Mouse (Mus musculus) liver, embryonic 14.5 days (tissue): ENCODE measurements around the gene Toporsl. TPM values are rescaled to one million over a fixed set of nuclear protein-coding genes. Genes with fewer than 3 reads are reported as not detected.

Experiments
- ATAC-seq: fragments of 200-750 bp; cut with Nextera tagmentation; 2 replicates; pipeline ENCODE4 v1.8.0; 2017; ENCODE audit warnings: moderate number of reproducible peaks, mild to moderate bottlenecking, moderate library complexity; ENCODE audit not compliant: insufficient read depth
- DNase-seq, 3 experiments: peaks; one replicate each; pipeline ENCODE4 v3.0.0-alpha.2; 2012 to 2013; ENCODE audit warnings: low read depth in 3 of 3, low spot score in 3 of 3
- H3K27ac ChIP-seq: fragments of 300-500 bp; sonication (generic); 2 replicates; pipeline ENCODE4 v1.5.1; 2014; ENCODE audit warnings: moderate library complexity, mild to moderate bottlenecking, control low read depth, inconsistent platforms
- H3K27me3 ChIP-seq: fragments of 300-500 bp; sonication (generic); 2 replicates; pipeline ENCODE4 v1.6.1; 2014; ENCODE audit warnings: mild to moderate bottlenecking, low read length, moderate library complexity; ENCODE audit not compliant: control insufficient read depth, insufficient read depth
- H3K36me3 ChIP-seq: fragments of 300-500 bp; sonication (generic); replicated peaks from 2 replicates; pipeline ENCODE4 v1.6.1; 2014; ENCODE audit warnings: low read depth; ENCODE audit not compliant: control insufficient read depth, insufficient read depth
- H3K4me1 ChIP-seq, 2 experiments: fragments of 200-500 bp in 1 of 2; fragments of 300-500 bp in 1 of 2; sonication (generic) in 1 of 2; replicated peaks; 2 replicates each; pipeline ENCODE4 v1.6.1; 2012 to 2014; ENCODE audit warnings: antibody characterized with exemption in 1 of 2, inconsistent platforms in 1 of 2, low read length in 1 of 2; ENCODE audit not compliant: control insufficient read depth in 2 of 2, insufficient read depth in 2 of 2
- H3K4me2 ChIP-seq: fragments of 300-500 bp; sonication (generic); 2 replicates; pipeline ENCODE4 v1.6.1; 2014; ENCODE audit warnings: low read depth, mild to moderate bottlenecking, control low read depth, moderate library complexity
- H3K4me3 ChIP-seq, 2 experiments: fragments of 200-500 bp in 1 of 2; fragments of 300-500 bp in 1 of 2; sonication (generic) in 1 of 2; 2 replicates each; pipeline ENCODE4 v1.5.1; 2012 to 2014; ENCODE audit warnings: low read depth in 2 of 2, low read length in 2 of 2, mild to moderate bottlenecking in 2 of 2, control low read depth in 1 of 2, inconsistent platforms in 1 of 2, moderate library complexity in 1 of 2; ENCODE audit not compliant: insufficient read depth in 1 of 2
- H3K9ac ChIP-seq: fragments of 300-500 bp; sonication (generic); replicated peaks from 2 replicates; pipeline ENCODE4 v1.6.1; 2014; ENCODE audit warnings: mild to moderate bottlenecking, control low read depth, moderate library complexity
- H3K9me3 ChIP-seq: fragments of 300-500 bp; sonication (generic); 2 replicates; pipeline ENCODE4 v1.6.1; 2016; ENCODE audit warnings: low read length, mixed read lengths; ENCODE audit not compliant: control insufficient read depth
- CTCF ChIP-seq: IDR thresholded peaks from 2 replicates; pipeline ENCODE4 v1.5.1; 2016; ENCODE audit warnings: antibody characterized with exemption, low read depth, control low read depth
- EP300 ChIP-seq: IDR thresholded peaks from 2 replicates; pipeline ENCODE4 v1.6.1; 2016; ENCODE audit warnings: antibody characterized with exemption, low read depth
- WGBS: fragments of 180-500 bp; shearing (Covaris S2); extraction: QIAGEN DNeasy Blood & Tissue Kit; methylation state at CpG from one replicate; pipeline ENCODE4 v1.1.7; 2014; ENCODE audit not compliant: insufficient replicate concordance; 5-methylcytosine and 5-hydroxymethylcytosine counted together
- polyA plus RNA-seq, 2 experiments: library from polyadenylated mRNA; depleted of rRNA in 1 of 2; stranded (reverse) in 1 of 2; unstranded in 1 of 2; fragments of >200 nt; fragmentation: Nextera tagmentation in 1 of 2; extraction: Ambion mirVana in 1 of 2; gene quantifications; 2 replicates each; pipeline versions ENCODE4 v1.2.1 to v1.2.3; 2012 to 2014

Gene Toporsl
- polyA plus RNA-seq, 2 experiments, result not detected

GRCm38 (mm10) chr4:52593821-52594356, 2.2 kb upstream of the Toporsl start:
- H3K4me1 ChIP-seq, result no peaks in the 10 kb centered on the region
- no peak overlapping the region for H3K4me2 ChIP-seq
- H3K27ac ChIP-seq, result no peak overlapping the region
- DNase-seq, result no peak
- no peaks in the 10 kb centered on the region for H3K9me3 ChIP-seq
- no peak overlapping the region for H3K4me3 ChIP-seq
- no peak for ATAC-seq
- H3K27me3 ChIP-seq, result no peaks in the 10 kb centered on the region
- H3K9ac ChIP-seq, result no peak overlapping the region
- TF ChIP-seq EP300 (no peak), CTCF (no peak)
- H3K36me3 ChIP-seq, result no peaks in the 10 kb centered on the region
- WGBS, result 71% methylated on average over 4 of the region's 4 CpGs

GRCm38 (mm10) chr4:52594632-52595031, 1.4 kb upstream of the Toporsl start:
- Histone ChIP-seq H3K27ac (no peak overlapping the region), H3K4me2 (no peak overlapping the region)
- ATAC-seq, result no peak

DNA sequence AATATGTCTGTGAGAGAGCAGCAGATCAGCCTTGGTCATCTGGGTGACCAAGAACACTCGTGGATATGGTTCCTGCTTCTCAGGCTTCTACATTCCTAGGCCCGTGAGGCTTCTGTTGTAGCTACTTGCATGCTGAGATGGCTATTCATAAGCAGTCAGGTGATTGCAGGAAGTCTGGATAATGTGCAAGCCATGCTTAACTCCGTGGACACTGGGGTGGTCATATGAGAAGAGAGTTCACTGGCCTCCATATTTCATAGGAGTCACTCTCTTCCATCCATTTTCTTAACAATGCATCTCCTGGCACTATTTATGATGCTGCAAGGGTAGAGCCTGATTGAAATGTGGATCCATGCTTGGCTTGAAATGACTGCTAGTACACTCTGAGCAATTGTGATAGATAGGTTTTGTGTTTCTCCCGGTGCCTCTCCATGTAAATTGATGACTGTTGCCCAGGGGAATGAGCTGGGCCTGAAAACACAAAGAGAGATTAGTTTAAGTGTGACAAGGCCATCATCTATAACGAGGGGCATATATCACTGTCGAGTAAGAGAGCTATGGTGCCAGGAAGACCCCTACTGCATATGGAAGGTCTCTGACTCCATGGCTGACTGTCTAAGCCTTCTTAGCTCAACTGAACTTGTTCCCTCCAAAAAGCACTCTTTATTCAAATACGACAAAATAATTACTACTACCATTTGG, 2.3 kb downstream of the Toporsl start:
- WGBS, result 54% methylated on average over 7 of the region's 7 CpGs
- no peak overlapping the region for H3K27ac ChIP-seq

More at GRCm38 (mm10) chr4:52594632-52595031, 1.4 kb upstream of the Toporsl start:
- Histone ChIP-seq H3K4me1 (no peaks in the 10 kb centered on the region), H3K4me3 (no peak overlapping the region), H3K9me3 (no peaks in the 10 kb centered on the region), H3K9ac (no peak overlapping the region), H3K36me3 (no peaks in the 10 kb centered on the region), H3K27me3 (no peaks in the 10 kb centered on the region)
- TF ChIP-seq EP300, result no peak
- no peak for TF ChIP-seq CTCF
- WGBS, result 75% methylated on average over 13 of the region's 13 CpGs
- DNase-seq, result no peak

GRCm38 (mm10) chr4:52606923-52607322, 10.8 kb downstream of the Toporsl start:
- Histone ChIP-seq H3K27ac (no peak overlapping the region), H3K4me1 (no peaks in the 10 kb centered on the region), H3K27me3 (no peaks in the 10 kb centered on the region), H3K36me3 (no peaks in the 10 kb centered on the region), H3K4me3 (no peak overlapping the region), H3K9ac (no peak overlapping the region), H3K9me3 (no peaks in the 10 kb centered on the region), H3K4me2 (no peak overlapping the region)
- 58% methylated on average over 3 of the region's 3 CpGs for WGBS
- no peak for DNase-seq
- TF ChIP-seq CTCF (no peak), EP300 (no peak)
- ATAC-seq, result no peak

More for the DNA sequence above, 2.3 kb downstream of the Toporsl start:
- Histone ChIP-seq H3K9ac (no peak overlapping the region), H3K4me2 (no peak overlapping the region), H3K27me3 (no peaks in the 10 kb centered on the region), H3K36me3 (no peaks in the 10 kb centered on the region), H3K9me3 (no peaks in the 10 kb centered on the region), H3K4me1 (no peaks in the 10 kb centered on the region), H3K4me3 (no peak overlapping the region)
- TF ChIP-seq EP300, result no peak
- no peak for TF ChIP-seq CTCF
- no peak for DNase-seq
- no peak for ATAC-seq

DNA sequence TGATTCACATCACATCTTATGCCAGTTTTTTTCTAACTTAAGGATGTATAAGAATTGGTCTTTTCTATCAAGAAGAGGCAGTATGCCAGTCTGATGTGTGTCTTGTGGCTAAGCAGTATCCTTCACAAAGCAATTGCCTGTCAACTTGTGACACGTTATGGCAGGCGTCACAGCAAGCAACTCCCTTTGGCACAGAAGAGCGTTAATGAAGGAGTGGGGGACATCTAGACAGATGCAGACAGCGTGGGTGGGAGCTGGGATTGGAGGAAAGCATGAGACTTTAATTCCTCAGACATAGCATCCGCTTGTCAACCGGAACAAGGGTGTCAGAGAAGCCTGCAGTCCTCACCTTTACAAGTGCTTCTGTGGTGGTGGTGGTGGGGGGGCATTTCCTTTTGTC, 38.9 kb downstream of the Toporsl start:
- WGBS, result 56% methylated on average over 6 of the region's 6 CpGs
- Histone ChIP-seq H3K9me3 (no peaks in the 10 kb centered on the region), H3K4me2 (no peak overlapping the region), H3K27ac (no peak overlapping the region), H3K9ac (no peak overlapping the region), H3K4me3 (no peak overlapping the region), H3K27me3 (no peaks in the 10 kb centered on the region), H3K36me3 (no peaks in the 10 kb centered on the region), H3K4me1 (no peaks in the 10 kb centered on the region)
- no peak for DNase-seq
- no peak for ATAC-seq
- TF ChIP-seq CTCF (no peak), EP300 (no peak)
